Mouse (Mus musculus): ENCODE data around the gene Dtx1. TPM values are rescaled to one million over a fixed set of nuclear protein-coding genes. Genes with fewer than 3 reads are reported as not detected.

The Dtx1 gene
- polyA plus RNA-seq (2017; shearing (Covaris generic)) = 100 to 1,000 TPM; 178 to 347 TPM

DNA sequence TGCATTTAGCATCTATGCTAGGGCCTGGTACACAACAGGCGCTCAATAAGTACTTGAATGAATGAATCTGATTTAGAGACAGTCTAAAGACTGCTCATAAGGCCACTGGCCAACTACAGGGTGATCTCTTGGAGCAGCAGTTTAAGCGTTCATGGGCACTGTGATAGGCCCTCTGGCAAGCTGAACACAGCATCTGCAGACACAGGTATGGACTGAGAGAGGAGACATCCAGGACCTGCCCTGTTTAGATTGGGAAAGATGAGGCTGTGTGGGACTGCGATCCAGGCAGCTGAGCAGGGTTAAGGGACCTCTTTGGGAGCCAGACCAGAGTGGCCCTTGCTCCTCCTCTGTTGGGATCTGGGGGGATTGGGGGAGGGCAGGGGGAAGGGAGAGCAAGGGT is at the start of gene Dtx1:
TSS of gene Dtx1 (minus strand) at position 101 of the 400 bp plus-strand sequence.

DNA sequence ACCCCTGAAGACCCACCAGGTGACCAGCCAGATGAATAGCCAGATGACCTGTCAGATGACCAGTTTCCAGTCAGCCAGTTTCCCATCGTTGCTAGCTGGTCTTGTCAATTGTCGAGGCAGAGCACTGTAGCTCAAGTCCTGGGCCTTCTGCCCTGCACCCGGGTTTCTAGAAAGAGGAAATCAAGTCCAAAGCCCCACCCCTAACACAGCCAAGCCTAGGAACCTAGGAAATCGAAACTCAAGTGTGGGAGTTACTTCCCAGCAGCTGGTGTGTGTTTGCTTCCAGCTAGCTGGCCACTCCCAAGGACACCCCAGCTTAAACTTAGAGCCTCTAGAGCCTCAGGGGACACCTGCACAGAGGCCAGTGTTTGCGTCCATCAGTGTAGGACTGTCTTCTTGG is 38.0 kb upstream of the Dtx1 start, which contains the start of gene Oas2:
TSS of gene Oas2 (minus strand) at position 166 of the 400 bp plus-strand sequence.

DNA sequence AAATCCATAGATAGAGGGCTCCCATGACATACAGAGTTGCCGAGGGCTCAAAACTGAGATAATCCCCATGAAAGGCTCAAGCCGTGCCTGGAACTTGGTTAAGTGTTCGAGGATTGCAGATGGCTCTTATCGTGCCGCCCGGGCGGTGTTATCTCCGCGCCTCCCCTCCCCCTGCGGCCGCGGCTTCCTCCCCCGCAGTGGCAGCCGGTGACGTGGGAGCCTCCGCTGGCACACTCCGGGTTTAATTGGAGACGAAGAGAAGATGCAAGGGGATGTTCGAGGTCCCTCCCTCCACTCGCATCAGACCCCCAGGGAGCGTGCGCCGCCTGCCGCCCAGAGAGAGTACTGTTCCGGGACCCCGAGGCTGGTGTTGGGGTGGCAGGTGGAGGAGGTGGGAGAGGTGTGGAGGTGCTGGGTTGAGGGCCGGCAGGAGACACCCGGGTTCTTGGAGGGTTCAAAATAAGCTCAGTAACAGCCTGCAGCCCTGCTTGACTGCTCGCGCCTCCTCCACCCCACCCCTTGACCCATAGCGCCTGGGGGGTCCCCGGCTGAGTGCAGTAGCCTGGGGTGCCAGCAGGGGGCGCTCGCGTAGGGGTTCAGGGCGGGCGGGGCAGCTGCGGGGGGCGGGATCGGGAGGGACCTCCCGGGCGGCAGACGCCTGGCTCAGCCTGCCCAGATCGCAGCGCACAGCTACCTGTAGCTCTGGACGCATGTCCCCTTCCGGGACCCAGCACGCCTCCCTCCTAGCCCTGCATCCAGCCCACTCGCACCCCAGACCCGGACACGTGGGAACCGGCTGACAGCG is 63.0 kb downstream of the Dtx1 start, which contains the start of gene Rasal1:
TSS of gene Rasal1 (plus strand) at position 244 of the 805 bp plus-strand sequence.

DNA sequence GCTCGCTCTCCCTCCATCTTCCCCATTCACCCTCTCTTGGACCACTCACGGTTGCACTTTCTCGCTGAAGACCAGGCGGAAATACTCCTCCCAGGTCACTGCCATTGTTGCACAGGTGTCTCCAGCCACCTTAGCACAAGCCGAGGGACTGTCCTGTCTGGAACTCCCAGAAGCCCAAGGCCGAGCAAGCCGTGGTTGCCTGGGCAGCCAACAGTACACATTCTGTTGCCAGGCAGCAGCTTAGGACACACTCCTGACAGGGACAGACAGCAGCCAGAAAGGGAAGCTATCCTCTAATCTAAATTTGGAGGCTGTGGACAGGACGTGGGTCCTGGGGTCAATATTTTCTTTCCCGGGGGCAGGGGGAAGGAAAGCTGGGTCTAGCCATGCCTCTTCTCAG is 77.6 kb downstream of the Dtx1 start, which contains the start of gene Cfap73:
TSS of gene Cfap73 (minus strand) at position 105 of the 400 bp plus-strand sequence.

Other genes with a start within 250 kb of the Dtx1 start
- gene Sdsl, start 239.1 kb downstream of the Dtx1 start, polyA plus RNA-seq (2017; shearing (Covaris generic)) = not detected
- under 1 TPM in 1 of 2 experiments, not detected in 1; 0.93 TPM for gene Sds, start 235.4 kb downstream of the Dtx1 start, polyA plus RNA-seq (2017; shearing (Covaris generic))
- 10 to 100 TPM; 36.8 to 42.6 TPM for gene Plbd2, start 208.3 kb downstream of the Dtx1 start, polyA plus RNA-seq (2017; shearing (Covaris generic))
- gene Slc8b1, start 200.8 kb downstream of the Dtx1 start, polyA plus RNA-seq (2017; shearing (Covaris generic)) = 10 to 100 TPM; 11.6 to 16.9 TPM
- gene Tpcn1, start 123.3 kb downstream of the Dtx1 start, polyA plus RNA-seq (2017; shearing (Covaris generic)) = 10 to 100 TPM; 15.0 to 20.0 TPM
- under 1 TPM; 0.24 to 0.89 TPM for gene Iqcd, start 122.9 kb downstream of the Dtx1 start, polyA plus RNA-seq (2017; shearing (Covaris generic))
- 1 to 10 TPM; 4.3 to 5.4 TPM for gene Rita1, start 99.3 kb downstream of the Dtx1 start, polyA plus RNA-seq (2017; shearing (Covaris generic))
- gene Ddx54, start 99.2 kb downstream of the Dtx1 start, polyA plus RNA-seq (2017; shearing (Covaris generic)) = 10 to 100 TPM; 61.0 to 81.8 TPM
- under 1 TPM in 1 of 2 experiments, not detected in 1; 0.51 TPM for gene Cfap73, start 77.7 kb downstream of the Dtx1 start, polyA plus RNA-seq (2017; shearing (Covaris generic))
- gene Rasal1, start 63.1 kb downstream of the Dtx1 start, polyA plus RNA-seq (2017; shearing (Covaris generic)) = 10 to 100 TPM; 11.8 to 13.8 TPM
- gene Oas2, start 37.9 kb upstream of the Dtx1 start, polyA plus RNA-seq (2017; shearing (Covaris generic)) = 1 to 10 TPM; 1.3 to 3.1 TPM
- gene Oas3, start 65.7 kb upstream of the Dtx1 start, polyA plus RNA-seq (2017; shearing (Covaris generic)) = 10 to 100 TPM; 10.6 to 13.7 TPM
- under 1 TPM in 1 of 2 experiments, not detected in 1; 0.40 TPM for gene Oas1e, start 83.6 kb upstream of the Dtx1 start, polyA plus RNA-seq (2017; shearing (Covaris generic))
- 10 to 100 TPM; 13.8 to 14.6 TPM for gene Oas1c, start 100.6 kb upstream of the Dtx1 start, polyA plus RNA-seq (2017; shearing (Covaris generic))
- not detected for gene Oas1f, start 135.4 kb upstream of the Dtx1 start, polyA plus RNA-seq (2017; shearing (Covaris generic))
- gene Oas1h, start 149.5 kb upstream of the Dtx1 start, polyA plus RNA-seq (2017; shearing (Covaris generic)) = under 1 TPM; 0.10 to 0.31 TPM
- 1 to 10 TPM in 1 of 2 experiments, under 1 TPM in 1; 0.71 to 1.7 TPM for gene Oas1g, start 175.7 kb upstream of the Dtx1 start, polyA plus RNA-seq (2017; shearing (Covaris generic))
- gene Oas1a, start 195.6 kb upstream of the Dtx1 start, polyA plus RNA-seq (2017; shearing (Covaris generic)) = 10 to 100 TPM in 1 of 2 experiments, 1 to 10 TPM in 1; 3.4 to 55.4 TPM
- gene Oas1d, start 202.6 kb upstream of the Dtx1 start, polyA plus RNA-seq (2017; shearing (Covaris generic)) = not detected